In the genomic region with DNA sequence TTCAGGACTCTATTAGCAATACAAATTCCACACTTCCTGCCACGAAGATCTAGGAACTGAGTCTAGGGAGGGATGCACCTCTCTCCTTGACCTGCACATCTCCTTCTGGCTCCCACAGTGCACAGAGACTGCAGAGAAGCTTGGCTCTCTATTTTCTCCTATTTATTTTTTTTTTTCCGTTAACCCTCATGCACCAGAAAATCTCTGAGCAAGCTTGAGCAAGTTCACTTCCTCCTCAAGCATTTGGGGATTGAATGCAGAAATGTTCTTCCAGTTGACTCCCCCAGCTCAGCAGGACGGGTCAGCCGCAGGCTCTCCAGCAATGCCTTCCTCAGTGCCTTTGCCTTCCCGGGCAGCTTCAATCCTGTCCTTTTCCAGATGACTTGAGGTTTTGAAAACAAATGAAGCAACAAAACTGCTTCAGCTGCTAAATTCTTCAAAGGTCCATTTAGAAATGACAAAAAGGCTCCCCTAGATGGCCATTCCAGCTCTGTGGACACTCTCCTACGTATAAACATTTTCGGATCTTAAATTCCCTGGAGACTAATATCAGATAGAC, we compare ENCODE assay signal across 13 mouse cellular contexts.
DNase-seq lines count a peak whose midpoint lies in the region.
"Had no signal": no experiment of that assay in that cellular context is flagged by ENCODE, and none has a peak within 500 bp of the region (broad histone marks: within the 10 kb centered on the region; RNA-seq: fewer than 3 reads in every experiment).

No protein-coding gene starts in this region.

- DNase-seq in embryo, embryonic 10 days (ENCODE audit: low spot score) = peak; percentile 16
- DNase-seq in embryo, embryonic 9.5 days (ENCODE audit: extremely low spot score) = no peak
- DNase-seq in kidney, postnatal 10 days = peak; percentile 22
- no peak for DNase-seq in kidney, adult 11 months
- DNase-seq in spleen, postnatal 36 days (ENCODE audit: low spot score in 2 of 2) = peak; percentile 10 to 19
- no peak for DNase-seq in spleen, postnatal 14 days (ENCODE audit: low spot score in 2 of 2)
- DNase-seq in adrenal gland, postnatal 36 days = no peak
- no peak for DNase-seq in right cerebral cortex, postnatal 25 days
- DNase-seq: adrenal gland, postnatal 25 days; cerebellum, adult 18-20 months; cerebellum, postnatal 10 days; gastrocnemius, postnatal 10 days; thymus, postnatal 4 days had no signal

Comparison
In these comparisons a context has a peak if more than half of its experiments do, and no peak if none do; other contexts are left out.
1. DNase-seq: peak in embryo, embryonic 10 days (single experiment), kidney, postnatal 10 days (single experiment) and spleen, postnatal 36 days (2 of 2); none in embryo, embryonic 9.5 days (single experiment), kidney, adult 11 months (single experiment), spleen, postnatal 14 days (0 of 2), adrenal gland, postnatal 36 days (0 of 2) and right cerebral cortex, postnatal 25 days (single experiment).